Mouse (Mus musculus) gastrocnemius, postnatal 14 days (tissue): ENCODE results near the gene Mup2. TPM values are rescaled to one million over a fixed set of nuclear protein-coding genes. Genes with fewer than 3 reads are reported as not detected.
"Not testable (repeated sequence)": the region's sequence is repeated elsewhere in the genome, so short reads cannot be mapped to it uniquely, and the experiment has no call there.

Experiments used
- DNase-seq: peaks from one replicate; pipeline ENCODE4 v3.0.0; 2021; ENCODE audit warnings: mixed read lengths
- intact Hi-C: fragments of 180-260 bp; cut with DNase I; formaldehyde crosslinking; loops from one replicate; pipeline ENCODE4 v1.15.1; 2025; ENCODE audit warnings: low total_unique reads
- long read RNA-seq, 2 experiments: library from polyadenylated mRNA; stranded (forward); transcript quantifications; one replicate each; pipeline ENCODE4 v2.0.0; 2021
- total RNA-seq, 2 experiments: library from RNA; stranded (reverse); gene quantifications; 2 replicates each; pipeline ENCODE4 v1.2.3; 2021

Gene Mup2
- total RNA-seq = not detected
- long read RNA-seq, experiment 1 = 0 reads
- long read RNA-seq, experiment 2 = 0 reads

DNA sequence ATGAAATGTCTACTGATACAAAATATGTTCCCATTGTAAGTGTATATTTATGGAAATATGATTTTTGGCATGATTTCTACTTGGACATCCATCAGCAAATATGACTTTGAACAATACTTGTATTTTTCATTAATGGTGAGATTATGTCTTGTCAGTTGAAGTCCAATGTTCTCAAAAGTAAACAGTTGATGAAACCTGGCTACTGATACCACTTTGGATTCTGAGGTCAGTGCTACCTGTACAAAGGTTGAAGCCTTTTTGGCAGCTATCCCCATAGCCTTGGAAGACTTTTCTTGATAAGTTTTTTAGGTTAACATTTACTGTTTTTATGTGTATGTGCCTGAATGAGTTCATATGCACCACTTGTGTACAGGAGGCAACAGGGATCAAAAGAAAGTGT, at the start of gene Mup2:
Mup2 (minus strand) TSS at position 101 of the 400 bp plus-strand sequence.
- DNase-seq, intact Hi-C loops: not testable (repeated sequence)

Other genes with a start within 250 kb of the Mup2 start
- not detected for gene Slc46a2, start 239.2 kb downstream of the Mup2 start, total RNA-seq
- not detected for gene Mup4, start 193.6 kb downstream of the Mup2 start, total RNA-seq
- gene Mup6, start 190.0 kb downstream of the Mup2 start, total RNA-seq = not detected
- gene Mup7, start 83.8 kb downstream of the Mup2 start, total RNA-seq = not detected
- not detected for gene Mup8, start 68.3 kb upstream of the Mup2 start, total RNA-seq